Mouse (Mus musculus) mouse embryonic stem cell (cell line): Measurements from ENCODE around the gene Gstcd.

Source experiments
- in situ Hi-C, 2 experiments: fragments of 300-500 bp; cut with MboI; formaldehyde crosslinking; loops; 1 replicate in 1 of 2; 3 replicates in 1 of 2; pipeline ENCODE4 v1.14.3; 2019 to 2020; ENCODE audit warnings: low sequenced_read_pairs in 2 of 2, low pct_unique_long_range_greater_than_20kb in 1 of 2, mixed read lengths in 1 of 2; ENCODE audit not compliant: unreplicated experiment in 1 of 2

Gene Gstcd

GRCm38 (mm10) chr3:133091664-133092273, at the start of gene Gstcd, which contains the start of gene Ints12:
Gstcd (minus strand) TSS chr3:133092033.
Ints12 (plus strand) TSS chr3:133091840.
- in situ Hi-C loops: no loop called here

- in situ Hi-C loops: no loop called here
Observed at GRCm38 (mm10) chr3:133132611-133133010, 40.8 kb upstream of the Gstcd start.

- in situ Hi-C loops: no loop called here
Observed at GRCm38 (mm10) chr3:133131372-133131771, 39.5 kb upstream of the Gstcd start.

DNA sequence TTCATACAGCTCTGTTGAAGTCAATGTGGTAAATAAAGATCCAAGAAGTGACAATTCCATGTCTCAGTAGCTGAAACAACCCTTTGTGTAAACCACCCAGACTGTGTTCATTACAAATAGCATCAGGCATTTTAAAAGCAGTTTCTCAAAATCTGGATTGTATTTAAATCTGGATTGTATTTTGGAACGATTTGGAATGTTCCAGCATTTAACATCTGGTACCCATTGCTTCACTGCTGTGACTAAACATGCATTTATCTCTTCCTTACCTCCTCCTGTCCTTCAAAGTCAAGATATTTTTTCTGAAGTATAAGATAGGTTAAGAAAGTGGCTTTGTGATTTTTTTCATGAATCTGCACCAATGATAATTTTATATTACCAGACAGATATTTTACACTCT, 21.4 kb upstream of the Gstcd start:
- in situ Hi-C loops: no loop called here

GRCm38 (mm10) chr3:133111741-133112140, 19.9 kb upstream of the Gstcd start:
- in situ Hi-C loops: no loop called here

GRCm38 (mm10) chr3:133109844-133110243, 18.0 kb upstream of the Gstcd start:
- in situ Hi-C loops: no loop called here

- in situ Hi-C loops: no loop called here
Observed at GRCm38 (mm10) chr3:133108731-133109130, 16.9 kb upstream of the Gstcd start.

- in situ Hi-C loops: no loop called here
Observed at GRCm38 (mm10) chr3:133104436-133104835, 12.6 kb upstream of the Gstcd start.

- in situ Hi-C loops: no loop called here
Observed at GRCm38 (mm10) chr3:133103768-133104167, 11.9 kb upstream of the Gstcd start.

GRCm38 (mm10) chr3:133098909-133099308, 7.1 kb upstream of the Gstcd start:
- in situ Hi-C loops: no loop called here

DNA sequence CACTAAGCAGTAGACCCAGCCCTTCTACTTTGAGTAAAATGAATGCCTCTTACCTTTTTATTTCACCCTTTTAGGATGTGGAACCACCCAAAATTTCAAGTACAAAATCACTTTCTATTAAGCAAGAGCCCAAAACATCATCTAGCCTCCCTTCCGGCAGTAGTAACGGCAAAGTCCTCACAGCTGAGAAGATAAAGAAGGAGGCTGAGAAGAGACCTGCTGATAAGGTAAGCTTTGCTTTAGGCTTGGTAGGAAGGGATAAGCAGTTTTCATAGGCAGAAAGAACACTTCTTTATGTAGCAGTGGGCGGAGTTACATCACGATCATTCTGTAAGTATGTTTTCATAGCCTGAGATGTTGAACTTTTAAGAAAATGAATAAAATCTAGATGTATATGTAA, 6.5 kb upstream of the Gstcd start:
- in situ Hi-C loops: no loop called here

DNA sequence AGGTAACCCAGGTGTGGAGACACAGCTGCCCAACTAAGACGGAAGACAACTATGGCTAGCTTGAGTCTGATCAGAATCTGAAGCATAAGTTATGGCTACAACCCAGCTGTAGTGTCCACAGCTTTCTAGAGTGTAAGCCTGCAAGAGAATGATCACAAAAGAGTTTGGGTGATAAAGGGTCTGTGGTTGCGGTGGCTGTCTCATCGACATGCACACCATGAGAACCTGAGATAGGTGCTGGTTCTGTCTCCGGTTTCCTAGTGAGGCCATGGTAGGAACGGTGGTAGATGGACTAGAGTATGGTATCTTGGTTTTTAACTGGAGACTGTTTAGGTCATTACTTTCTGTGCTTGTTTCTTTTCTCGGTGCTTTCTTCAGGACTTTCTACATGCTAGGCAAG, 6.1 kb upstream of the Gstcd start:
- in situ Hi-C loops: no loop called here

- in situ Hi-C loops: no loop called here
Observed at GRCm38 (mm10) chr3:133094305-133094704, 2.5 kb upstream of the Gstcd start.

DNA sequence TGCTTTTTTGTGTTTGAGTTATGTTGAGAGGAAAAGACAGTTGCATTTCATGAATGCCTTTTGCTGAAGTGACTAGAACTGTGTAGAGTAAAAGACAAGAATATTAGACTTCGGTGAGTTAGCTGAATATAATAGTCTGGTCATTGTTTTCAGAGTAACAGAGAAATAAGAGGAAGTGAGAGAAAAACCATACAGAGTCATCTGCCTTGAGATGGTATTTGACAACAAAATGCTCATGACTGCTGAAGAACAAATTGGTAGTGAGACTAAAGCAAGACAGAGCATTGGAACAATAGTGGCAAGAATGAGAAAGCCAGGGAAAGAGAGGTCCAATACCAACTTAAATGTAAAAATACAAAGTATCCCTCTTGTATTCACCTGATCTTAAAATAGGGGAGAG, 1.1 kb upstream of the Gstcd start:
- in situ Hi-C loops: no loop called here

DNA sequence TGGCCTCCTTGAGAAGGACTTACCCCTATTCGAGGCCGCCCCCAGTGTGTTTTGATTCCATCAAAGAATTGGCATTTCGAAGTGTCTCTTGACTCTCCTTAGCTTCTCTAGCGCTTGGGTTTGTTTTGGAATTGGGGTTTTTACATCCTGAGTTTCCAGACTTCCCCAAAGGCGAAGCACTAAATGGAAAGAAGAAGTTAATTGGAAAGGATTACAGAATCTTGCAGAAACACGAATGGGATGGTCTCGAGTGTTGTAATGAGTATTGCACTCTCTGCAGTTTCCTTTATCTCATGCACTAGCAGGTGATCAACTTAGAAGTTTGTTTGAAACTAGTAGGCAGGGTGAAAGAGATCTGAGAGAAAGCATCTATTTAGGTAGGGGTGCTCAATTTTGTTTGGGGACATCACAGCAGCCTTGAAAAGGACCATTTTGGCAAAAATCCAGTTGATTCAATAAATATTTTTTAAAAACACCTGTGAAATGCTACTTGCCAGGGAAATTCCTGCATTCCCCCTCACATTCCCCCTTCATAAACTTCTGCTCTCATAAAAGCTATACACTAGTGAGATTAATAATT, 531 bp upstream of the Gstcd start:
- in situ Hi-C loops: no loop called here

DNA sequence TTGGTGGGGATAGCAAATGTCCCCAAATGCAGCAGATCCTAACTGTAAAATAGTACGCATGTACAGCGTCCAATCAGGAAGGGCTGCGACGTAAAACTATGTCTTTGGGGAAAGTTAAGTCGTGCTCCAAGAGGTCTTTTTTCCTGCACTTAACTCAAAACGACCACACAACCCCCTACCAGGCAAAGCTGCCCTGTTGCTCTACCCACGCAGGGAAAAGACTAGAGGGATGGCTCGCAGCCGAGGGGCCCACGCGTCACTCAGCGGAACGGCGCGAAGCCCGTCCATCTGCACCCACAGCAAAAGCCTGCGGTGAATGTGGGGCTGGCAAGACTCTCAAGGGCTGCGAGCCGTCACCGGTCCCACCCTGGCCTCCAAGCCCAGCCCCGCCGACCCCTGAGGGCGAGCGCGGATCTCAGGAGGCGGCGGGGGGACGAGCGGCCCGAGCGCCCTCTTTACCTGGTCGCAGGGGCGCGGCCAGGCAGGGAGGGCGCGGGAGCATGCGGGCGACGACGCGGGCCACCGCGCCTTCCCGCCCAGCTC, 641 bp downstream of the Gstcd start:
- in situ Hi-C loops: no loop called here

DNA sequence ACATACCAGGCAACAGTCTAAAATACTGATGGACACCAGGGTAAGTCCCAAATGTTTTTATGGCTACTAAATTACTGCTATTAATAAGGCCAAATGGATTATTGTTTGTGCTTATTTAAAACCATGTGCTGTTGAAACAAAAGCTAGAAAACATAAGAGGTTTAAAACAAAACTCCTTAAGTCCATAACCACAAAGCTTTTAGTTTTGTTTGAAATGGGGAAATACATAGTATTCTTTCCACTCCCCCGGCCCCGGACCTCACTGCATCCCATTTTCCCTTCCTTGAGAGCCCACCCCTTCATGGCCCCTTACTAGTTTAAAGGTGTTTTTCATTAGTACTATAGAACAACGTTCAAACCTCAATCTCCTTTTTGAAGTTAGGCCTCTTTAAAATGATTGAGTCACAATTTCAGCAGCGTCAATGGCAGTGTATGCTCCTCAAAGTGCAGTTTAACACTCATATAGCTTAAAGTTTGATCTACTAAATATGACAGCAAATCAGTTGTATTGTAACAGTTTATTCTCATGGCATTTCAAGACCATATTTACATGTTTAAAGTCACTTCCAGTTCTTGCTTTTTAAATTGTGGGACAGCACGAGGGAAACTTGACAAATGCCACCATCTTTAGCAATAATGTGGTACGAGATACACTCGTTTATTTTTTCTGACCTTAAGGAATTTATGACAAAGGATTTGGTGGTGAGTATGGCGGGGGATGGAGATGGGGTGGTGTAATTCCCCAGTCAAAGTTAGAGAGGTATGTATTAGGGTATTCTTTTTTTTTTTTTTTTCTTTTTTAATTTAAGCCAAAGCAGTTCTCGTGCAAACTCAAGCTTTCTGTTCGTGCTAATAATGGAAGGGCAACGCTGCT, 1.3 kb downstream of the Gstcd start:
- in situ Hi-C loops: no loop called here

DNA sequence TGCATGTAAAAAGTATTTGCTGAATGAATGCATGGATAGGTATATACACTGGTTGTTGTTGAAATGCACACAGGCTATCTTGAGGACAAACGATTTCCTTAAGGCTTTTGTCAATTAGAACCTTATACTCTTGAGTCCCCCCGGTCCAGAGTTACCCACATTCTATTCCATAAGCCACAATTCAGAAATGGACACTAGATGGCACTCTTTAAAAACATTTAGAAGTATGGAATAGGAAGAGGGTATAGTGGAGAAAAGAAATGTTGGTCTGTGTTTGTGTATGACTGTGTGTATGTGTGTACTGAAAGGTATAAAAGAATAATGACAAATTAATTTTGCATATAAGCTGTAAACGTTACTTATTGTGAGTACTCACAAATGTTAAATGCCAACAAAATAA, 6.0 kb downstream of the Gstcd start:
- in situ Hi-C loops: no loop called here

DNA sequence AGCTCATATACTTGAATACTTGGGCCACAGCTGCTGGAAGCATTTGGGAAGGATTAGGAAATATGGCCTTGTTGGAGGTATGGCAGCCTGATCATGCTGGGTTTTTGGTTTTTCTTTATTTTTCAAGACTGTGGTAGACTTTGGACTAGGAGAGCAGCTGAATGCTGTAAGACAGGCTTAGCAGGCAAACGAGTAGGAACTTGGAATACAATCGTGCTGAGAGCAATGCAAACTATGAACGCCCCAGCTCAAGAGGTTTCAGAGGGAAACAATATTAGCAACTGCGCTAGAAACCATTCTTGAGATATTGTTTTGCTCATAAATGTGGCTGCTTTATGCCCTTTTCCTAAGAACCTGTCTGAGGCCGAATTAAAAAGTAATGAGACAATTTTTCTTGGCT, 9.1 kb downstream of the Gstcd start:
- in situ Hi-C loops: no loop called here
